ENCODE assay signal across 14 mouse cellular contexts in genomic region chr6:127901669-127902068, GRCm38 (mm10). TPM values are rescaled to one million over a fixed set of nuclear protein-coding genes. Genes with fewer than 3 reads are reported as not detected.
A peak's percentile ranks its signal among the peaks of the same experiment; 100 is the strongest.
DNase-seq lines count a peak whose midpoint lies in the region; ATAC-seq lines count a peak whose summit lies in the region.
"Had no signal": no experiment of that assay in that cellular context is flagged by ENCODE, and none has a peak within 500 bp of the region (broad histone marks: within the 10 kb centered on the region; RNA-seq: fewer than 3 reads in every experiment).

No protein-coding gene starts in this region.

- no peaks in the 10 kb centered on the region for H3K27me3 ChIP-seq in heart, embryonic 10.5 days (ENCODE audit: insufficient read depth, poor library complexity, severe bottlenecking)
- no peaks in the 10 kb centered on the region for H3K27me3 ChIP-seq in midbrain, embryonic 14.5 days (ENCODE audit: control insufficient read depth, insufficient read depth, low read length)
- no peaks in the 10 kb centered on the region for H3K27me3 ChIP-seq in midbrain, embryonic 16.5 days (ENCODE audit: control insufficient read depth, insufficient read depth, low read depth, low read length)
- H3K27me3 ChIP-seq: liver, embryonic 12.5 days had no signal

- peaks cover 22% of the 10 kb centered on the region for H3K4me1 ChIP-seq in heart, embryonic 10.5 days
- peaks cover 4% of the 10 kb centered on the region; the same call in 1 of the 2 replicates for H3K4me1 ChIP-seq in midbrain, embryonic 14.5 days (ENCODE audit: control insufficient read depth, insufficient read depth, low read length)
- H3K4me1 ChIP-seq in midbrain, embryonic 16.5 days (ENCODE audit: control insufficient read depth, insufficient read depth, low read length) = no peaks in the 10 kb centered on the region
- H3K4me1 ChIP-seq: liver, embryonic 12.5 days had no signal

- ATAC-seq in midbrain, embryonic 14.5 days (ENCODE audit: low FRiP score, low TSS enrichment) = no peak
- ATAC-seq in midbrain, embryonic 16.5 days = no peak
- ATAC-seq: CD4-positive, CD25-positive, alpha-beta regulatory T cell, adult 4 months; liver, embryonic 12.5 days had no signal

- DNase-seq in heart, adult 18-20 months = peak; percentile 65 to 72
- no peak for DNase-seq in heart, embryonic 10.5 days (ENCODE audit: low spot score)
- DNase-seq in midbrain, embryonic 14.5 days = peak; percentile 55
- DNase-seq in heart, postnatal 25 days (ENCODE audit: low spot score) = peak; percentile 40
- DNase-seq in kidney, postnatal 4 days = peak; percentile 70 to 79
- DNase-seq in spleen, postnatal 14 days (ENCODE audit: low spot score in 2 of 2) = no peak
- DNase-seq: cerebellum, adult 9-10 months; gastrocnemius, postnatal 10 days; lung, postnatal 36 days; right cerebral cortex, postnatal 25 days; thymus, postnatal 25 days had no signal

- no peak overlapping the region for H3K27ac ChIP-seq in heart, embryonic 10.5 days
- H3K27ac ChIP-seq in midbrain, embryonic 14.5 days (replicated peaks; ENCODE audit: low read depth, low read length) = no peak overlapping the region
- no peak overlapping the region for H3K27ac ChIP-seq in midbrain, embryonic 16.5 days (ENCODE audit: low read length)
- H3K27ac ChIP-seq: liver, embryonic 12.5 days had no signal

- intact Hi-C loops in heart, postnatal 25 days (cut with DNase I) = no loop called here

- H3K9ac ChIP-seq in midbrain, embryonic 14.5 days (replicated peaks; ENCODE audit: low read length) = no peak overlapping the region
- H3K9ac ChIP-seq in midbrain, embryonic 16.5 days (ENCODE audit: low read depth, low read length) = no peak overlapping the region
- H3K9ac ChIP-seq: liver, embryonic 12.5 days had no signal

- H3K36me3 ChIP-seq in heart, embryonic 10.5 days = no peaks in the 10 kb centered on the region
- H3K36me3 ChIP-seq in midbrain, embryonic 14.5 days (ENCODE audit: control insufficient read depth, insufficient read depth, low read length) = no peaks in the 10 kb centered on the region
- no peaks in the 10 kb centered on the region for H3K36me3 ChIP-seq in midbrain, embryonic 16.5 days (ENCODE audit: control insufficient read depth, insufficient read depth, low read length)
- H3K36me3 ChIP-seq: liver, embryonic 12.5 days had no signal

- H3K4me3 ChIP-seq in heart, embryonic 10.5 days = no peak overlapping the region
- H3K4me3 ChIP-seq in midbrain, embryonic 14.5 days (replicated peaks; ENCODE audit: low read depth, low read length) = no peak overlapping the region
- H3K4me3 ChIP-seq in midbrain, embryonic 16.5 days (ENCODE audit: low read depth, low read length) = no peak overlapping the region
- H3K4me3 ChIP-seq: liver, embryonic 12.5 days had no signal

- H3K4me2 ChIP-seq in midbrain, embryonic 14.5 days (ENCODE audit: low read length) = no peak overlapping the region
- H3K4me2 ChIP-seq in midbrain, embryonic 16.5 days (ENCODE audit: low read length) = no peak overlapping the region
- H3K4me2 ChIP-seq: liver, embryonic 12.5 days had no signal

- no peaks in the 10 kb centered on the region for H3K9me3 ChIP-seq in heart, embryonic 10.5 days
- no peaks in the 10 kb centered on the region for H3K9me3 ChIP-seq in midbrain, embryonic 14.5 days (ENCODE audit: control insufficient read depth, low read length)
- no peaks in the 10 kb centered on the region for H3K9me3 ChIP-seq in midbrain, embryonic 16.5 days (replicated peaks; ENCODE audit: control insufficient read depth, low read length, poor library complexity, severe bottlenecking)
- H3K9me3 ChIP-seq: liver, embryonic 12.5 days had no signal

- 86% methylated on average over 5 of the region's 5 CpGs for WGBS in heart, embryonic 10.5 days
- WGBS in midbrain, embryonic 14.5 days = 80% methylated on average over 5 of the region's 5 CpGs
- 79% methylated on average over 5 of the region's 5 CpGs for WGBS in midbrain, embryonic 16.5 days

RNA-seq across cellular contexts. Expression of gene Tspan11, which starts 14.3 kb away (rescaled TPM):
- total RNA-seq in heart, adult 18-20 months (2021) = 1 to 10 TPM in 1 of 2 experiments, under 1 TPM in 1; 0.57 to 1.2 TPM
- 1.4 and 1.8 TPM in 2 replicates for polyA plus RNA-seq in heart, embryonic 10.5 days (2016; fragmentation: Nextera tagmentation; extraction: Ambion mirVana)
- polyA plus RNA-seq in midbrain, embryonic 14.5 days (2014; fragmentation: Nextera tagmentation; extraction: Ambion mirVana) = 5.0 and 8.4 TPM in 2 replicates
- 5.5 and 5.7 TPM in 2 replicates for polyA plus RNA-seq in midbrain, embryonic 16.5 days (2015; fragmentation: Nextera tagmentation; extraction: Ambion mirVana)
- total RNA-seq in heart, postnatal 25 days (2021) = 1 to 10 TPM; 1.1 to 2.3 TPM
- polyA plus RNA-seq: CD4-positive, CD25-positive, alpha-beta regulatory T cell, adult 4 months had no signal

Comparison
In these comparisons a context has a peak if more than half of its experiments do, and no peak if none do; other contexts are left out.
1. DNase-seq: peak in heart, adult 18-20 months (2 of 2), midbrain, embryonic 14.5 days (single experiment), heart, postnatal 25 days (single experiment) and kidney, postnatal 4 days (2 of 2); none in heart, embryonic 10.5 days (single experiment) and spleen, postnatal 14 days (0 of 2).